Mouse (Mus musculus) gastrocnemius, adult 18-20 months (tissue): ENCODE measurements around the gene Npy4r. TPM values are rescaled to one million over a fixed set of nuclear protein-coding genes. Genes with fewer than 3 reads are reported as not detected.

Experiments
- DNase-seq: peaks from one replicate; pipeline ENCODE4 v3.0.0; 2021; ENCODE audit warnings: low spot score
- long read RNA-seq, 2 experiments: library from polyadenylated mRNA; stranded (forward); transcript quantifications; one replicate each; pipeline ENCODE4 v2.0.0; 2021
- total RNA-seq, 2 experiments: library from RNA; stranded (reverse); gene quantifications; 2 replicates each; pipeline ENCODE4 v1.2.3; 2021

The Npy4r gene
- under 1 TPM in 1 of 2 experiments, not detected in 1; 0.07 TPM for total RNA-seq
- long read RNA-seq, experiment 1, result 0 reads
- long read RNA-seq, experiment 2, result 0 reads

DNA sequence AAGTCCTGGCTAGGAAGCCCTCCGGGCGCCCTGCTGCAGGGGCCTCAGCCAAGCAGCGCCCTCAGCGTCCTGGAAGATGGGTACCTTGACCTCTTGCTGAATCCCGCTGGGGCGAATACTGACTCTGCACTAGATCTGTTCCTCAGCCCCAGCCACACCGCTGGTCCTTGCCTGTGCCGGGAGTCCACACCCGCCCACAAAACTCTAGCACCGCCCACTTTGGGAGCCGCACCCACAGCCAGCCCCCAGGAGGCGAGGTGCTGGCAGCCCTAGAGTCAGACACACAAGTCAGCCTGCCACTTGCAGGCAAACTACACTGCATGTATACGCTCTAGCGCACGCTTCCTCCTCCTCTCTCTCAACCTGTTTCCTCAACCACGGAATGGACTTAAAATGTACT is at the start of gene Npy4r:
Gene Npy4r (minus strand): TSS at position 148 of the 400 bp plus-strand sequence.
- peak; percentile 60 for DNase-seq

DNA sequence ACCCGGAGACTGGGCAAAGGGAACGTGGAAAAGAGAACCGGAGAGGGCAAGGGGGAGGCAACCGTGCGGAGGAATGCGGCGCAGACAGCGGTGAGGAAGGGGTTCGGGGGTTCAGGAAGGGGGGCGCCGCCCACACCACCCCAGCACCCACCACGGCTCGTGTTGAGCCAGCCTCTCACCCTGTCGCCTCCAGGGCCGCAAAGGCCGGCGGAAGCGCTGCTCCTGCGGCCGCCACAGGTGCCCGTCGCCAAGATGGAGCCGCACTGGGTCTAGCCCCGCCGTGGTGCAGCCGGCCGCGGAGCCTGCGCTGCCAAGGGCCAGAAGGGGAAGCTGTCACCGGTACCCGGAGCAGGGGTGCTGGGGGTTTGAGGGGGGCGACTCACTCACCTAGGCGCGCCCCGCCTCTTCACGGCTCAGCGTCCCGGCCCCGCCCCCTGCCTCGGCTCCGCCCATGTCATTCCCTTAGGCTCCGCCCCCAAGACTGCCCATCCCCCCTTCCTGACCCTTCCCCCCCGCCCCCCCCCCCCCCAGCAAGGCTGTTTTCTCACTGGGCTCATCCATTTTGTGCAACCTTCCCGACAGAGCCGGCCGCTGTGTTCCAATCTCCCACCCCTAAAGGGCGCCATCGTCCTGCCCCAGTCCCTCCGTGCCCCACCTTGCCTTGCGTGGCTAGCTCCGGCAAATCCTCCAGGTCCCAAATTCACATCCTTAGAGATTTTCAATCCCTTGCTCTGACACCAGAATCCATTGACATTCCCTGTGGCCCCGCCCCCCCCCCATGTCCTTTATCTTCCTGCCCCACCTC is 49.1 kb upstream of the Npy4r start, which contains the start of gene Gprin2:
Gene Gprin2 (minus strand): TSS at position 423 of the 805 bp plus-strand sequence.
- no peak for DNase-seq

DNA sequence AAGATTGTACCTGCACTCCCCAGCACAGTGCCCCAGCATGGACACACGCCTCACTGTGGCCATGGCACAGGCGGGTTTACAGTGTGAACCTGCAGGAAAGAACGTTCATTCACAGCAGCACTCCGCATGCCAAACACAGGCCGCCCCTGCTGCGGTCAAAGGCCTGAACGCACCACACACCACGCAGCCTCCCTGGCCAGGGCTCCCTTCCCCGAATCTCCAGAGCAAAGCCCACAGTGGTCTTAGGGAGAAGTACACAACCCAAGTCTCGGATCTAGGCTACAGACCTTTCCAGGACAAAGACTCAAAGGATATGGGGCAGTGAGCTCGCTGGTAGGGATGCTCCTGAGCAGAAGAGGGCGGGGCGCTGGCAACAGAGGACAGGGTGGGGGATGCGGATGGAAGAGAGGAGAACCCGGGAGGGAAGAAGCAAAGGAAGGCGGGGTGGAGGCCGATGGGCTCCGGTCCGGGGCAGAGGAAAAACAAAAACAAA is 48.5 kb upstream of the Npy4r start:
- no peak for DNase-seq

DNA sequence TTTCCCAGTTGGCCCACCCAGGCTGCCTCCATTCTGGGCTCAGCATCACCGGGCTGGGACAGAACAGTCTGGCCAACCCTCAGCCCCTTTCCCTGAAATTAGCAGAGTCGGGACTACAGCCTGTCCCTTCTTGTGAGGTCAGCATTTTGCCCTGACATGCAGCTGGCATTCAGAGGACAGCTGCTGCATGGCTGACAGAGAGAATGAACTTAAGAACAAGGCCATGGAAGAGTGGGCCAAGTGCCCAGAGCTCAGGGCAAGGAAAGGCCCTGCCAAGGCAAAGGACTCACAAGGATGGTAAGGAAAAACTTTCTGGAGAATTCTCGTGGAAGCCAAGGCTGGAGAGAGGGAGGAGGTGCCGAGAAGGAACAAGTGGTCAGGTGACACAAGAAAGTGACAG is 44.4 kb upstream of the Npy4r start:
- no peak for DNase-seq

DNA sequence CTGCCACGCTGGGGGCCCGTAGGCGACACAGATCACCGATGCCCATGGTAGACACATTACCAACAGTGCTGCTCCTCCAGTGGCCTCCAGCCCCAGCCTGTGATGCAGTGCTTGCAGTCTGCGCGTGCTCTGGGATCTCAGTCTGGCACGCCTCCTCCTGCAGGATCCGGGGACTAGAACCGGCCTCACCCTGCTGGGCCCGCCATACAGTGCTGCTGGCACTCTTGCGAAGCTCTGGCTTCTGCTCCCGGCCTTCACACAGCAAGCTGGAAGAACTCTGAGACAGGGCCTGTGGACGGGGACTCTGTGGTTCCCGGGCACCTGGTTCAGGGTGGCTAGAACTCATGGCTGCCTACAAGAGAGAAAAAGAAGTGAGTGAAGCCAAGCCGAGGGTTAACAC is 43.2 kb upstream of the Npy4r start:
- DNase-seq, result no peak

DNA sequence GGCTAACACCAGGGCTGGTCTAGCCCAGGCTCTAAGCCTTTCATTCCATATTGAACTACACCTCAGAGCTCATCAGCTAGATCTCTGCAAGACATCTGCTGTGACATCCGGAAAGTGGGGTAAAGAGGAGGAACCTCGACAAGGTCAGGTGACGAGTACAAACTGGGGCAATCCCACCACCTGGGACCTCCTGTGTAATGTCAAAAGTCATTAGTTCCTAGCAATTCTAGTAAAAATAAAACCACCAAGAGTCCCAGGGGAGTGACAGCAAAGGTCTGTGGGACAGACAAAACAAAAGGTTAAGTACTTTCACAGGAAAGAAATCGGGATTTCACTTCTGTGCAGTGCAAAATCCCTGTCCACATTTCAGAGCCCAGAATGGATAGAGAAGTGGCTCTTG is 41.6 kb upstream of the Npy4r start:
- DNase-seq, result no peak

DNA sequence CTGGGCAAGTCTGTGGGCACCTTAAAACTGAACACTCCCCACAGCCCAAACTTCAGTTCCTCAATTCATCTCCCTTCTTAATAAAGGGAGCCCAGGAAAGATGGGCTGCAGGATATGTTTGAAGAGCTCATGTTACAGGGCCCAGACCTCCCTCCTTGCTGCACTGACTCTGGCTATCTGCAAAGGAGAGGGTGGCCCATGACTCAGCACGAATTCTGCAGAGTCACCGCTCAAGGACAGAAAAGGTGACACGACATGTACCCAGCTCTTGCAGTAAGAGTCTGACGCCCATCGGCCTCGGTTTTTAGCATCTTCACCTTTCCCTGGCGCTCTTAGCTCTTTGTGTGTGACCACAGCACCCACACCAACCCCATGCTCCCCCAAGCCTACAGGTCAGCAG is 38.1 kb upstream of the Npy4r start:
- no peak for DNase-seq

DNA sequence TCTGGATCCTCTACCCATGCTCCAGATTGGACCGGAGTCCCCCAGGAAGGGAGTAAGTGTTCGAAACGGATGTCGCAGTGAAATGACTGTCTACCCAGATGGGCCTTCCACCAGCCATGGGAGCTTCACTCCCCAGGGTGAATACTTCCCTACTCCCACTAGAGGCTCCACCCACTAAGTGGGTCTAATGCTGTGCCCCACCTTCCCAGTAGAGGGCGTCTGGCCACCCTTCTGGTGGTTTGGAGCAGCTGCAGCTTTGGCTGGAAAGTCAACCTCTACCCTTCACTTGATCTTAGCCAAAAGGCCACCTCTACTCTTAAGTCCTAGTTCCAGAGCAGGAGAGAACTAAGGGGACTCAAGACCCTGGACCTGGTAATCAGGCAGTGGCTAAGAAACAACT is 36.3 kb upstream of the Npy4r start:
- peak; percentile 43 for DNase-seq

DNA sequence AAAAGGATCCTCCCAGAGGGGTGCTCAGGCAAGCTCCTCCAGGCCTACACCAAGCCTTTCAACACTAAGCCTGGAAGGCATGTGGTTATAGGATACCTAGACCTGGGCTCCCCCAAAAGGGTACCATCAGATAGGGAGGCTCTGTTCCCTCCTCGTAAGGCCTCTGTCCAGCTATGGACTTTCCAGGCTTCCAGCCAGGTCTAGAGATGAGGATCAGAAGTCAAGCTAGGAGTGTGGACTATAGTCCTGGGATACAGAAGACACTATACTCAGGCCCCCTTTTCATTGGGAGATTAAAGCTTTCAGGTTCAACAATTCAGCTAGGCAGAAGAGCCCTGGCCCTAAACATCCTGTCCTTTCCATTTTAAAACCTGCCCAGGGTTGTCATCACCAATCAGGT is 30.8 kb upstream of the Npy4r start:
- no peak for DNase-seq

DNA sequence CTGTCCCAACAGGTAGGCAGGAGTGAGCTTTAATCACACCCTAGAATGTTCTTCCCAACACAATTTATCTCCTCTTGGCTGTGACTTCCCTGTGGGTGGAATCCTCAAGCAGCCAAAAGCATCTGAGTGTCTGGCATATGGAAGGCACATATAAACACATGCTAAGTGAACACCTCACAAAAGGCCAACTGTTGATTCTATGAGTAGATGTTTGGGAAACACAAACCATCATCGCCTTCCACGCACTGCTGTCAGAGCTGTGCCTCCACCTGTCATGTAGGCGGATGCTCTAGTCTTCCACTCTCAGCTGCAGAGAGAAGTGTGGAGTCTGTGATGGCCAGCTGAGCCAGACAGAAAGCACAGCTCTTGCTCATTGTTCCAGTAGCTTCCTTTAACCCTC is 27.1 kb upstream of the Npy4r start:
- DNase-seq, result no peak

DNA sequence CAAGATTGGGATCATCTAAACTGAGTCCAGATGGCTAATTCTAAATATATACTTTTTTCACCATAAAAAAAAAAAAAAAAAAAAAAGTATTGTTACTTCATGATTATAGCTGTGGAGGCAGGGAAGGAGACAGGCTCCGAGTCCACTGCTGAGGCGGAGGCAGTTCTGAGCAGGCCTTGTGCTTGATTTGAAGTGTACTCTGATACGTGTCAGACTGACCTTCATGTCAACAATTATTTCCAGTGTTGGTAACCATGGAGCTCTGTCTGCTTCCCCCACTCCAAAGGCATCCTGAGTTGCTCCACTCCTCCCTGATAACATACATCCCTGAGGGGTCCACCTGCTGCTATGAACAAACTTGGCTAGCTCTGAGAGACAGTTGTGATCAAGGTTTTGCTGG is 18.8 kb upstream of the Npy4r start:
- DNase-seq, result no peak

DNA sequence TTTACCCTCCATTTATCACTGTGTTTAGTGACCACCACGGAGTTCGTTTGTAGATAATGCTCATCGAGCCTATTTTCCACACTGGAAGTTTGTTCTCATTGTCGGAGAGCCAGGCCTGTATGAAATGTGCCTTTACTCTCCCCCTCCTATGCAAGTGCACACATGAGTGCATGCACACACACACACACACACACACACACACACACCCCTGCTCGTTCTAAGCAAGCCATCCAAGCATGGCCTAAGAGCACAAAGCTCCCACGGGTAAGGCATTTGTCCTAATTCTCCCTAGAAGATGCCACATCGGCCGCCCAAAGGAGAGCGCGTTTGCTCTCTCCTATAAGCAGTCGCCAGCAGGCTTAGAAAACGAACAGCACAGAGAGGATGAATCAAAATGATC is 3.5 kb upstream of the Npy4r start:
- DNase-seq, result no peak

DNA sequence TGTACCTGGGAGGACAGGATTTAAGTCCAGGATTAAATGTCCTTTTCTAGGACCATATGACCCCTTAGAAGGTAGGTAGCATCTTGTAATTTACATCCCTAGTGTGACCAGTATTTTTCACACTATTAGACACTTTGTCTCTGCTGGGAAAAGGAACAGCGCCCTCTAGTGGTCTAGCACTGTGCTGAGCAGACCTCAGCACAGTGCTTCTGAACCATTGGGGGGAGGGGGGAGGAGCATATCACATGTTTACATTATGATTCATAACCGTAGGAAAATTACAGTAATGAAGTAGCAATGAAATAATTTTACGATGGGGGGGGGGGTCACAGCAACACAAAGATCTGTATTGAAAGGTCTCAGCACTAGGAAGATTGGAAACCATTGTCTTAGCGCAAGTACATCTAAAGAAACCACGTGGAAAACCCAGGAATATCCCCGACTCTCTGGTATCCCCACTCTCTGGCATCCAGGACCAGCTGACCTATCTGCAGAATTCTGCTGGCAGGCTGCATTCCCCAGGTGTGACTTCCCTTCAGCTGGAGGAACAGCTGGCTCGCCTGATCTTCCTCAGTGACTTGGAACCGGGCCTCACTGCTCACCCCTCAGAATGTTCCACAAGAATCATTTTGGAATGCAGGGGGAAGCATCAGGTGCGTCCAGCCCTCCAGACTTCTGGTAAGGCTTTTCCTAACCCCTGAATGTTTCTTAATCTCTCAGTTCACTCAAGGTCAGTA is 2.5 kb upstream of the Npy4r start:
- peak; percentile 50 for DNase-seq

DNA sequence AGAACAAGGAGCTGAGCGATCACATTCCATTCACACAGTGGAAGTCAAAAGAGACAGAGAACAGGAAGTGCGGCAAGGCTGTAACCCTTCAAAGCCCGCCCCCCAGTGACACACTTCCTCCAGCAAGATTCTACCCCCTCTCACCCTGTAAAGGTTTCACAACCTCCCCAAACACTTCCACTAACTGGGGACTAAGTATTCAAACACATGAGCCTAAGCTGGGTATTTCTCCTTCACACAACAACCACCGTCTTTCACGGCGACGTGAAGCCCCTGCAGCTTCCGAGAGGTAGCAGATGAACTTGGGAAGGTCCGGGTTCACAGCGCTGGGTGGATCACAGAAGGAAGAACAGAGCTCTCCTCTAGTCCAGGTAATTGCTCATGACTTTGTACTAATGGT is 9.4 kb downstream of the Npy4r start:
- no peak for DNase-seq

DNA sequence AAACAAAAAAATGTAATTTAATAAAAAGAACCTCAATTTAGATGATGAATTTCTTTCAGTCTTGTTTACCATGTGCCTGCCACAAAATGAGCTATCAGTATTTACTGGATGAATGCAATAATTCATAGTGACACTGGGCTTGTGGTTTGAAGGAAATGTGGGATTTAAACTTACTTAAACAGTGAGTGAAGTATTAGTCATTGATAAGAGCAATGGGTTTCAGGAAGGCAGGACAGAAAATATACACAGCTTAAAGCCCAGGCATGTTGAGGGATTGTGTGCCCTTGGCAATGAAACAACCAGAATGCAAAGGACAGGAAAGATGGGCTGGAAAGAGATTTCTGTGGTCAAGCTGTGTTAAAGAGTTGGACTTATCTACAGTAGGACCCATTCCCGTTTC is 10.0 kb downstream of the Npy4r start:
- DNase-seq, result no peak

DNA sequence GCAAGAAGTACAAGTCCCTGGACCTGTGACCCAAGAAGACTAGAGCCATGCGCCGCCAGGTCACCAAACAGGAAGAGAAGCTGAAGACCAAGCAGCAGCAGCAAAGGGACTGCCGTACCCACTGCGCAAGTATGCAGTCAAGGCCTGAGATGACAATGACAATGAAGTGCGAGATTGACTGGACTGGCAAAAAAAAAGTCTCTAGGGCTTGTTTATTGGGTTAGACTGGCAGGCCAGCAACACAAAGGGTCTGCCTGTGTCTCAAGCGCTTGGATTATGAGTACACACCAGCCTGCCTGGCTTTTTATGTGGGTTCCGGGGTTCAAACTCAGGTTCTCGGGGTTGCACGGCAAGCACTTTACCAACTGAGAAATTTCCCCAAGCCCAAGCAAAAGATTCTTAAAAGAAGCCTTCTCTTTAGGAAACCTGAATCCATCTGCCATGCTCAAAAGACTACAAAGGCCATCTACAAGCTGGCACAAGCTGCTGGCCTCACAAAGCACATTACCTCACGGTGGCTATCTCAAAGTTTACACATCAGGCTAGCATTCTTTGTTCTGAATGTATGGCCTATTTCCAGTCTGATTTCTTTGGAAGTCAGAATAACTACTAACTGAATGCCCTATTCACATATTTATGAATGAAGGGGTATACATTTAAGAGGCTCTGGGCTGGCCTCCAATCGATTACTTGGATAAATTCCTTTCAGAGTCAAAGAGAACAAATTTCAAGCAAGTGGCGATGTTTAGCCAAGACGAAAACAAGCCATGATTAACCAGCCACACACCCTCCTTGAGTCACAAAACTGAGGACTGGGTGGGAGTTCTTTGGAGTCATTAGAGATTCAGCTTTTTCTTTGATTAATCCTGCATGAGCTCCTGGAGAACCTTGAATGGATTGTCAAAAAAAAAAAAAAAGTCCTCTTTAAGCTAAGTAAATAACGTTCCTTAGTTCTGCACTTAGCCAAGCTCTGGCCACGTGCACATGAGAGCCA is 12.3 kb downstream of the Npy4r start:
- DNase-seq, result no peak

DNA sequence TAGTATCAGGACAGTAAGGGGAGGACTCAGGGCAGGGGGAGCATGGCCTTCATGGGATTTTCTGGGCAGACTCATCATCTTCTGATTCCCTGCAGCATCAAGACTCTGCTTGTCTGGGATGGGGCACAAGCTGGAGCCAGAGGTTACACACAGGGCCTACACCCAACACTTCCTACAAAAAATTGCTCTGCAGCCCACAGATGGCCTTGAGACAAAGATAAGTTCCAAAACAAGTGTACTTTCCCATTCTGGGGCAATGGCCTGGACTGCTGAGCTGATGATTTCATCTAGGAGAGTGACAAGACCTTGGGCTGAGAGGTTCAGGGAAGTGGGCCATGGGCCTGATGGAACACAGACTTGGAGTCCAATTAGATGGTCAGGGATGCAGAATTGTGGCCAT is 16.9 kb downstream of the Npy4r start:
- no peak for DNase-seq

DNA sequence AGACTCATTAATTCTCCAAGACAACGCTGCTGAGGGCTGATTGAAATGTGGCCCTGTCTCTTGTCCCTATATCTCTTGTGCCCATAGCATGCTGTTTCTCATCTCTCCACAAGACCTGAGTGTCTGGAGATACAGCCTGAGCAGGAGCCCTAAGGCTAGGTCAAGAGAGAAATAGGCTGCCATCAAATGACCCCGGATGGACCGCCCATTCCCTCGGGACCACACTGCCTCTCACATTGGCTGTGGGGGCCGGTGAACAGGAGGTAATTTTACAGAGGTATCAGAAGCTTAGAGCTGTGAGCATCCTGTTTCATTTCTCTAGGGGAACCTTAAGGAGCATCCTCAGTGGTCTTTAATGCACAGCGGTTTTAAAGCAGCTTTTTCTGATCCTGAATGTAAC is 21.1 kb downstream of the Npy4r start:
- no peak for DNase-seq

DNA sequence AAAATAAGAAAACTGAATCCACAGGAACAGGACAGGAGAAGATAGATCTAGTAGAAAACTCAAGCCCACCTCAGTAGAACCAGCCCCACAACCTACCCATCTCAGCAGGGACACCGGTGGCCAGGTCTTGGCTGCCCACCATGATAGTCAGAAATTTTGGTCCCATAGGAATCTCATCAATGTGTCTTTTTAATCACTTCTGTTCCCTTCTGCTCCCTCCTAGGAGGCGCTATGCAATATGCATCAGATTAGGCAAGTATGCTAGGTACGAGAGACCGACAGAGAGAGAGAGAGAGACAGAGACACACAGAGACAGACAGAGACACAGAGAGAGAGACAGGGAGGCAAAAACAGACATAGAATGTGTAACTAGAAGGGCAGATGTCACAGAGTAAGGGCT is 30.6 kb downstream of the Npy4r start:
- DNase-seq, result no peak

DNA sequence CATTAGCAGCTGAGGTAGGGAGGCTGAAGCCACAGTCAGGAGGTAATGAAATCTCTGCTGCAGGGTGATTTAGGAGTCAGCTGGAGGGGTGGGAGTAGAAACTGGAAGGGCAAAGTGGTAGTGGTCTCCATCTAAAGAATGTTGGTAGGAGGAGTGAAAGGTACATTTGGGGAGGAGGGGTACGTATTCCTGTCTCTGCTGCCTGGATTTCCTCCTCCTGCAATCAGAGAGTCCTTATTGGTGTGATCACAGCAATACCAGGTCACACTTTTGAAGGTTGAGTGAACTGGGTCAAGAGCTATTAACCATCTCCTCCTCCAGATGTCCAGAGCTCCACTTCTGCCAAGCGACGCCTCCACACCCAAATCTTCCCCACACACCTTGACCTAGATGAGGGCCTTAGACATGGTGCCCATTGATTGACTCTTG is 31.4 kb downstream of the Npy4r start:
- DNase-seq, result no peak
